Mouse (Mus musculus): ENCODE measurements at regions not wholly inside any gene's neighbourhood (a gene's known extent, or its start where the extent isn't known, plus 50 kb on each side); places are given as distances from the start of the nearest gene placed in this dataset.

DNA sequence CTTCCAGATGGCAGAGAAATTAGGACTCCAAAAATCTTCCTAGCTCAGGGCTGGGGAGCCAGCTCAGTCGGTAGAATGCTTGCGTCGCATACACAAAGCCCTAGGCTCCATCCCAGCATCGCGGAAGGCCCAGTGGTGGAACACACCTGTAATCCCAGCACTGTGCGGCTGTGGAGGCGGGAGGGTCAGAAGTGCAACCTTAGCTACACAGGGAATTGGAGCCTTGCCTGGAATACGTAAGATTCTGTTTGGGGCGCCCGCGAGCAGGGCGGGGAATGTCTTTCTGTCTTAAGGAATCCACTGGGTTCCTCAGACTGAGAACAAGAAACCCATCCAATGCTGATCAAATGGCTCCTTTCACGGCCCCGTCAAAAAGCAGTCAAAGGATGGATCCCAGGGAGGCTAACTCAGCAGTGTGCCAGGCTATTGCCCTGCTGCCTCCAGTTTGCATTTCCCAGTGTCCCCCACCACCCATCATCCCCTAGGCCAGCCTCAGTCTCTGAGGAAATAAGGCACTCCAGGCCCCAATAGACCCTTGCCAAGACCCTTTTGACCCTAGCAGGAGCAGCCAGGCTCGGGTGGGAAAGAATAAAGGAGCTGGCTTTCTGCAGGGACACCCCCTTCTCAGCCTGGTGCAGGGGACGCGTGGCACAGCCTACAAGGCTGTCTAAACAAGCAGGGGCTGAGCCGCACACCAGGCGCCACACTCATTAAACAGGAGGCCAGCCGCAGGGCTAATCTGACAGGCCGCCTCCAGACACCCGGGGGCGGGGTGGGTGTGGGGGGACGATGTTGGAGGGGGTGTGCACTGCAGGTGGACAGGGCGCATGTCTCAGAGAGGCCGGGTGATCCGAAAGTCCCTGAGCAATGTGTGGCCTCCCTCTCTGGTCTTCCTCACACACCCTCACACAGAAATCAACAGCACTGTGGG, 407.1 kb downstream of the H2al1j start:
- WGBS = 32% methylated on average over 27 of the region's 27 CpGs

DNA sequence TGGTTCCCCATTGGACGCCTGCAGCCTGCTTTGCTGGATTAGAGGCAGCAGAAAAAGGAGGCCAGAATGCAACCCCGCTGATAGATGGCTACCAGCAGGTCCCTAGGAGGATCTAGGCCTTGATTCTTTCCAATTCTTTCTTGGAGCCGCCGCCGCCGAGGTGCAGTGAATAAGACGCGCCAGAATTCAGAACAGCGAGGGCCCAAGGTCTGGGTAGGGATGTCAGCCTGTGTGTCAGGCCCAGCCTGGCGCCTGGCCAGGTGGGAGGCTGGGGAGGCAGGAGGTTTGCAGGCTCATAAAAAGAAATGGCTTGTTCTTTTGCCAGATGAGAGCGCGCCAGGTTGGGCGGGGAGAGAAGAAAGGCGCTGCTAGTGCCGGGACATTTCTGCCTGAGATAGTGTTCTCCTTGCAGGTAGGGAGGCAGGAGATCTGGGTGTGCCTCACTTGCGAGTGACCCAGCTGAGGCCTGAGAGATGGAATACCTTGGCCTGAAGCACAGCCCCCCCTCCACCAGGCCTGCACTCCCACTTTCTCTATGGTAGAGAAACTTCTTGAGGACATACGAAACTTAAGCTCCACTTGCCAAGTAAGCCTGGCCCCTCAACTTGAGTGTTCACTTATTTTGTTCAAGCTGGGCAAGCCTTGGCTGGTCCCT, 408.0 kb downstream of the H2al1j start:
- peak; percentile 50; the same call in 1 of the 2 replicates for ATAC-seq
- Histone ChIP-seq H3K4me3 (no peak overlapping the region), H3K27me3 (peaks cover 16% of the 10 kb centered on the region; the same call in 1 of the 2 replicates), H3K4me2 (peak overlapping the region; percentile 12), H3K36me3 (ENCODE audit: poor library complexity, severe bottlenecking) (no peaks in the 10 kb centered on the region), H3K9me3 (replicated peaks) (no peaks in the 10 kb centered on the region), H3K4me1 (peaks cover 25% of the 10 kb centered on the region), H3K27ac (peak overlapping the region; percentile 73), H3K9ac (no peak overlapping the region)
- 24% methylated on average over 17 of the region's 17 CpGs for WGBS

More for the DNA sequence above, 407.1 kb downstream of the H2al1j start:
- peak overlapping the region; percentile 12; the same call in 1 of the 2 replicates for H3K4me2 ChIP-seq
- no peaks in the 10 kb centered on the region for H3K36me3 ChIP-seq (ENCODE audit: poor library complexity, severe bottlenecking)
- no peak overlapping the region for H3K4me3 ChIP-seq
- peak overlapping the region; percentile 73 for H3K27ac ChIP-seq
- no peaks in the 10 kb centered on the region for H3K9me3 ChIP-seq (replicated peaks)
- H3K27me3 ChIP-seq = peaks cover 14% of the 10 kb centered on the region; the same call in 1 of the 2 replicates
- ATAC-seq = peak; percentile 88
- peaks cover 25% of the 10 kb centered on the region for H3K4me1 ChIP-seq
- no peak overlapping the region for H3K9ac ChIP-seq

DNA sequence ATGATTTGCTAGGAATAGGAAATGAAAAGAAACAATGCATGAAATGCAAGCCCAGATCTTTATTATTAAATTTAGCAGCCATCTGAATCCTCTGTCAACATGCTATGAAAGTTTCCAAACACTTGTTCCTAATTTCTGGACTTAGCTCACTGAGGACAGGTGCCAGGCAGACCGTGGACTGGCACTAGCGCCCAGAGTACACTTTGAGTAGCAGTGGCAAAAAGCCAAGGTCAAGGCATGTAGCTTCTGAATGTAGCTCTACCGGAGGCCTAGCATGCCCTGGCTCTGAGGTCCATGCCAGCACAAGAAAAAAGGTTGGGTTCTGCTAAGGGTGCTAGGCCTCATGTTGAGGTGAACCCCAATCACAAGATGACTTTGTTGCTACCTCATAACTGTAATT, 408.9 kb downstream of the H2al1j start:
- Histone ChIP-seq H3K4me1 (peaks cover 25% of the 10 kb centered on the region), H3K36me3 (ENCODE audit: poor library complexity, severe bottlenecking) (no peaks in the 10 kb centered on the region), H3K4me2 (no peak overlapping the region), H3K4me3 (no peak overlapping the region), H3K27ac (no peak overlapping the region), H3K9ac (no peak overlapping the region), H3K27me3 (peaks cover 18% of the 10 kb centered on the region; the same call in 1 of the 2 replicates), H3K9me3 (replicated peaks) (no peaks in the 10 kb centered on the region)
- 61% methylated on average over 3 of the region's 3 CpGs for WGBS
- no peak for ATAC-seq

DNA sequence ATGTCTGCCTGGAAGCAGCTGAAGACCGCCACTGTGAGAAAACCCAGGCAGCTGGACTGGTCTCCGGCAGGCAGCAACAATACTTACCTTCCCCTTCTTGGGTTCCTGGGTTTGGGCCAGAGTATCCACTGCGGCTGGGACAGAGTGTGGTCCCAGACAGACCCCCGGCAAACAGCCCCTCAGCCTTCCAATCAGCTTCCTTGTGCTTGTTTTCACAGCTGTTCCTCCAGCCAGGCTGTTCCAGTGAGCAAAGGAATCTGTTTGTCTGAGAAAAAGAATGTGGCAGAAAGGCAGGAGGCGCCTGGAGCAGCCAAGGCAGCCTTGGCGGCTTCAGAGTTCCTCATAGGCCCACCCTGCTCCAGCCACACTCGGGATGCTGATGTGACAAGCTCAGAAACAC, 411.9 kb downstream of the H2al1j start:
- no peak overlapping the region for H3K4me2 ChIP-seq
- ATAC-seq = no peak
- WGBS = 56% methylated on average over 7 of the region's 7 CpGs
- no peak overlapping the region for H3K4me3 ChIP-seq
- peaks cover 22% of the 10 kb centered on the region for H3K4me1 ChIP-seq
- H3K9ac ChIP-seq = no peak overlapping the region
- no peaks in the 10 kb centered on the region for H3K9me3 ChIP-seq (replicated peaks)
- no peak overlapping the region for H3K27ac ChIP-seq
- H3K27me3 ChIP-seq = peaks cover 20% of the 10 kb centered on the region; the same call in 1 of the 2 replicates
- no peaks in the 10 kb centered on the region for H3K36me3 ChIP-seq (ENCODE audit: poor library complexity, severe bottlenecking)

DNA sequence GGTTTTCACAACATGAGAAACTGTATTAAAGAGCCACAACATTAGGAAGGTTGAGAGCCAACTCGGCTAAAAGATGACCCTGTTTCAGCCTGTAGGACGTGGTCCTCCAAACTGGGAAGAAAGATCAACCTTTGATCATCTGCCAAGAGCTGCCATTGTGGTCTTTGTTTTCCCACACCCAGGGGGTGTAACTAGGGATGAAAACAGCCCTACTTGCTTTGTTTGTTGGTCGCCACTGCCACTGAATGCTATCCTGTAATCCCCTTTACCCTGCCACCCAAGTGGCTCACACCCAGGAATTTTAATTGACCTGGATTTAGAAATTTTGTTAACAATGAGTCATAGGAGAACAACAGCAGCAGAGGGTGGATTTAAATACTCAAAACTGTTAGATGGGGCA, 414.2 kb downstream of the Bcor start:
- H3K4me3 ChIP-seq = no peak overlapping the region
- WGBS = 11% methylated on average over 3 of the region's 3 CpGs
- no peak for ATAC-seq
- H3K36me3 ChIP-seq (ENCODE audit: poor library complexity, severe bottlenecking) = no peaks in the 10 kb centered on the region
- no peaks in the 10 kb centered on the region for H3K9me3 ChIP-seq (replicated peaks)
- no peak overlapping the region for H3K4me2 ChIP-seq
- H3K9ac ChIP-seq = no peak overlapping the region
- no peak overlapping the region for H3K27ac ChIP-seq
- peaks cover 8% of the 10 kb centered on the region; the same call in 1 of the 2 replicates for H3K4me1 ChIP-seq
- H3K27me3 ChIP-seq = 0 out of 2 replicates have a peak, but pooled peaks cover 6% of the 10 kb centered on the region

DNA sequence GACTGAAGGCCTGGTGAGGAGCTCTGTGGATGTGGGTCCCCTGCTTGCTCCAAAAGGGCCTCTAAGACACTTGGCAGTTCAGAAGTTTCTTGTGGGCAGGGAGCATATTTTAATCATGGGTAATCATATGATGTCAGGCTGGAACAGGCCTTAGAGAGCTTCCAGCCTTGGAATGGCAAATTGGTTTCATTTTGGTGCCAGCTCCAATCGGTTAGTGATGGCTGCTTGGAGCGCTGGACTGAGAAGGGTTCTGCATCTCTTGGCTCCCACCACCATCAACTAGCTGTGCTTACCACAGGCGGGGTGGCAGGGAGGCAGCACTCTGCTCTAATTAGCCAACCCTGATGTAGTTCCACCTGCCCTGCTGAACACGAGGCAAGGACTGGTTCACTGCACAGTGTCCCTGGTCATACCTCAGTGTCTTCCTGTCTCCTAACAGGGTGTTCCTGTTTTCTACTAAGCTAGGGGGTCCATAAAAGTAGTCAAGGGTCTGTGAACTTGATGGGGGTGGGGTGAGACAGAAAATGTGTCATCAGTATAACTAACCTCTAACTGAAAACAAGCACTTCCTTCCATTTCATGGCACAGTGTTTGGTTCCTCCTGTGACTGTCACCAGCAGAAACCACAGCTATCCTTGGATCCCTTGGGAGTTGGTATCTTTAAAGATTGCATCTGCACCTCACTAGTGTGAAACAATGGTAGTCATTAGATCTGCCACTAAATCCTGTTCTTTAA, 412.6 kb downstream of the Bcor start:
- no peak overlapping the region for H3K9ac ChIP-seq
- WGBS = 73% methylated on average over 4 of the region's 4 CpGs
- peaks cover 8% of the 10 kb centered on the region; the same call in 1 of the 2 replicates for H3K4me1 ChIP-seq
- ATAC-seq = no peak
- H3K27me3 ChIP-seq = 0 out of 2 replicates have a peak, but pooled peaks cover 4% of the 10 kb centered on the region
- H3K27ac ChIP-seq = no peak overlapping the region
- no peak overlapping the region for H3K4me3 ChIP-seq
- no peak overlapping the region for H3K4me2 ChIP-seq
- no peaks in the 10 kb centered on the region for H3K36me3 ChIP-seq (ENCODE audit: poor library complexity, severe bottlenecking)
- no peaks in the 10 kb centered on the region for H3K9me3 ChIP-seq (replicated peaks)

DNA sequence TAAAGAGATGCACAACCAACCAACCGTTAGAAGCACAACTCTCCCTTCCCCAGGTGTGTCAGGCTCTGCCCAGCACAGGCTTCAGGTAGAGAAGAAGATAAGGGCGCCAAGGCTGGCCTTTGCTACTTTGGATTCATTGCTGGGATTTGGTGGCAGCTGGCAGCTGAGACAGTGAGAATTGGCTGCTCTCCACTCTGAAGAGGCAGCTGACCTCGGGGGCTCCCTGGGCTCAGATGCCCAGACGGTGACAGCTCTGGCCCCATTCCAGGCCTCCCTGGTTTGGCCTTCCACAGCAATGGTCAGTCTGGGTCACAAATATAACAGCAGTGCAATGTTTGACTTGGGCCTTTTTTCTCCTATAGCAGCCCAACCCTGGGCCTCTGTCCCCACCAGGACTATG, 411.9 kb downstream of the Bcor start:
- no peaks in the 10 kb centered on the region for H3K9me3 ChIP-seq (replicated peaks)
- no peak overlapping the region for H3K4me3 ChIP-seq
- H3K4me1 ChIP-seq = peaks cover 8% of the 10 kb centered on the region; the same call in 1 of the 2 replicates
- H3K27me3 ChIP-seq = 0 out of 2 replicates have a peak, but pooled peaks cover 4% of the 10 kb centered on the region
- H3K27ac ChIP-seq = no peak overlapping the region
- 59% methylated on average over 4 of the region's 4 CpGs for WGBS
- H3K36me3 ChIP-seq (ENCODE audit: poor library complexity, severe bottlenecking) = no peaks in the 10 kb centered on the region
- ATAC-seq = no peak
- no peak overlapping the region for H3K4me2 ChIP-seq
- no peak overlapping the region for H3K9ac ChIP-seq

DNA sequence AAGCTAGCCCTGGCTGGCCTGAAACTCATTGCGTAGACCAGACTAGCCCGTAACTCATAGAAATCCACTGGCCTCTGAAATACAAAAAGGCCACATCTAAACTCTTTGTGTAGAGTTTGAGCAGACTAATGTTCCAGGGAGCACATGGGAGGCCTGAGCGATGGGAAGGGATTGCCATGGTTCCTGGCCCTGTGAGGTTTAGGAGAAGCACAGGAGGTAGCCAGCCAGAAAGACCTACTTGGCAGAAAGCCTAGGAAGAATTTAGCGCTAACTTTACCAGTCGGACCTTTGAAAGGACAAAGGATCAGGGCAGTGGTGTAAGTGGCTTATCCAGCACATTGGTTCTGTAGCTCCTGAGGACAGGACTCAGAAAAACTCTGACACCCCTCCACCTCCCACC, 407.6 kb downstream of the Bcor start:
- no peaks in the 10 kb centered on the region for H3K36me3 ChIP-seq (ENCODE audit: poor library complexity, severe bottlenecking)
- WGBS = 65% methylated on average over 5 of the region's 5 CpGs
- no peak overlapping the region for H3K4me3 ChIP-seq
- H3K27me3 ChIP-seq = 0 out of 2 replicates have a peak, but pooled peaks cover 4% of the 10 kb centered on the region
- ATAC-seq = no peak
- no peak overlapping the region for H3K9ac ChIP-seq
- H3K4me2 ChIP-seq = no peak overlapping the region
- no peaks in the 10 kb centered on the region for H3K4me1 ChIP-seq
- H3K27ac ChIP-seq = no peak overlapping the region
- H3K9me3 ChIP-seq (replicated peaks) = no peaks in the 10 kb centered on the region

DNA sequence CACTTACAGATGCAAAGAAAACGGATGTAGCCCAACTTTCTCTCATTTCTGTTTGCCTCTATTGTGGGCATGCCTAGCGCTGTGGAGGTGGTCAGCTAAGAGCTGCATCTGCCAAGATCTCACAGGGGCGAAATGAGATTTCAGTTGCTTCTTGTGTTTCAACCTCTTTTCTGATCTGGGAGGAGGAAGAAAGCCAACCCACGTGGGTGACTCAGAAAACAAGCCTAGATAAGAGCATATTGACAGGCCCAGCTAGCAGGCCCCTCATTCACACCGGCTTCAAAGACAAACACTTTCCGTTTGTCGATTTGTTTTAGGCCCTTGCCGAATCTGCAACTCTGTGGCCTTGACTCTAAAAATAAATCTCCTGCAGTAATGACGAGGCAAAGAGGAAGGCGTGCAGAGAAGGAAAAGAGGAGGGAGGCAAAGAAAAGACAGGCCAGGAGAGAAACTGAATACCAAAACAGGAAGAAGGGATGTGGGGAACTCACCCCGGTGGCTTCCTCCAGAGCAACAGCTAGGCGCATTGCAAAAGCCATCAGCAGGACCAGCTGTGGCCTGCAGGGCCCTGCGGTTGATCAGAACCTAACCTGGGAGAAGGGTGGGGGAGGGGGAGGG, 407.1 kb downstream of the Bcor start:
- no peak overlapping the region for H3K4me2 ChIP-seq
- H3K9me3 ChIP-seq (replicated peaks) = no peaks in the 10 kb centered on the region
- H3K36me3 ChIP-seq (ENCODE audit: poor library complexity, severe bottlenecking) = no peaks in the 10 kb centered on the region
- no peak overlapping the region for H3K4me3 ChIP-seq
- no peak overlapping the region for H3K27ac ChIP-seq
- WGBS = 30% methylated on average over 13 of the region's 13 CpGs
- no peaks in the 10 kb centered on the region for H3K4me1 ChIP-seq
- H3K27me3 ChIP-seq = 0 out of 2 replicates have a peak, but pooled peaks cover 4% of the 10 kb centered on the region
- no peak for ATAC-seq
- H3K9ac ChIP-seq = no peak overlapping the region

DNA sequence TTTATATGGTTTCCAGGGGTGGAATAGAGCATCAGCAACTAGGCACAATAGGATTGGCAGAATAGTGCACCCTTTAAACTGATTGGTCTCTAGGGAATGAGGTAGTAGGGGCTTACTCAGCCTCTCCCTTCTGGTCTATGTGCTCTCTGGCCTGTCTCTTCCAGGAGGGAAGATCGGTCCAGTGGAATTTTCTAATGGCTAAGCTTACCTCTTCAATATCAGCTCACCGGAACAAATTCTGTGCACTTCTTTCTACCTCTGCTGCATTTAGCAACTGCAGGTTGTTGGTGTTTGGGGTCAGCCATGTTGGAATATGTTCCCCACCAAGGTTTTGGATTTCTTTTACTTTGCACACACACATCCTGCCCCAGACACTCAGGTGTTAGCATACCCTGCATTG, 405.1 kb downstream of the Bcor start:
- Histone ChIP-seq H3K4me3 (no peak overlapping the region), H3K27me3 (no peaks in the 10 kb centered on the region), H3K27ac (no peak overlapping the region), H3K9ac (no peak overlapping the region), H3K36me3 (ENCODE audit: poor library complexity, severe bottlenecking) (no peaks in the 10 kb centered on the region), H3K4me2 (no peak overlapping the region), H3K9me3 (replicated peaks) (no peaks in the 10 kb centered on the region), H3K4me1 (no peaks in the 10 kb centered on the region)
- 94% methylated on average over 2 of the region's 2 CpGs for WGBS
- ATAC-seq = no peak

DNA sequence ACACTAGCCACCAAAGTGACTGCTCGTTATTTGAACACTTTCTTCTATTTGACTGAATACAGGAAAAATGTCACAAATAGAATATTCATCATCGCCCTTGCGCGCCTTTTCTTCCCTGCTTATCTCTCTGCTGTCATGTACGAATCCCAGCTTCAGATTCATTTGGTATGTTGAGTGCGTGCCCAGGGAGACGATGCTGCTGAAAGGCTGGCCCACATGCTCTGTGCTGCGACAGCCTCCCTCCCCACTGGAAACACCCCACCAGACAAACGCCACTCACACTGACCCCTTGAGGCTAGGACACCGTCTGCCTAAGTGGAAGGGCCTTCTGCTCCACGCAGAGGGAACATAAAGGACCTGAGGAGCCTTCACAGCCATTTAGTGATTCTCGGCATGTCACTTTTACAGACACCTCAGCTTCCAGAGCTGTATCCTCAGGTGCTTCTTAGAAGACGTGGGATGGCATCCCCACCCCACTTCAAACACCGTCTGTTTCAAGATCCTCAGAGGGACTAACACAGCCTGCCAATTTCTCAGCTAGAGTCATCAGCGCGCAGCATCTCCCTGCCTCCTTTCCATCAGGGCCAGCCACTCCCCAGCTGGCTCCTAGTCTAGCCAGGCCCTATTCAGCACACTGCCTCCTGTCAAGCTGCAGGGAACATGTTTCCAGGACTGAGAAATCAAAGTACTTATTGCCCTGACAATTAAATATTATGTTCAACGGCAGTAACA, 396.6 kb downstream of the Bcor start:
- H3K36me3 ChIP-seq (ENCODE audit: poor library complexity, severe bottlenecking) = no peaks in the 10 kb centered on the region
- peak; percentile 43; the same call in 1 of the 2 replicates for ATAC-seq
- H3K27ac ChIP-seq = no peak overlapping the region
- H3K27me3 ChIP-seq = no peaks in the 10 kb centered on the region
- H3K4me2 ChIP-seq = no peak overlapping the region
- no peak overlapping the region for H3K9ac ChIP-seq
- 72% methylated on average over 17 of the region's 17 CpGs for WGBS
- H3K9me3 ChIP-seq (replicated peaks) = no peaks in the 10 kb centered on the region
- H3K4me3 ChIP-seq = no peak overlapping the region
- no peaks in the 10 kb centered on the region for H3K4me1 ChIP-seq

All from forebrain, embryonic 13.5 days (tissue).